Mouse (Mus musculus): Measurements from ENCODE around the gene Enox1.

- TF ChIP-seq CTCF (IDR thresholded peaks at IDR 0.05; ENCODE audit: borderline replicate concordance, extremely low read depth, insufficient read depth, insufficient read length), result no peak
- no peak for TF ChIP-seq POLR2A (IDR thresholded peaks at IDR 0.05; ENCODE audit: borderline replicate concordance, extremely low read depth, insufficient read depth, insufficient read length, poor library complexity, severe bottlenecking)
Observed at GRCm38 (mm10) chr14:77273721-77274120, 117.2 kb downstream of the Enox1 start.

Measured in brain, embryonic 14.5 days (tissue).